ENCODE assay signal across 12 mouse cellular contexts in the genomic region with DNA sequence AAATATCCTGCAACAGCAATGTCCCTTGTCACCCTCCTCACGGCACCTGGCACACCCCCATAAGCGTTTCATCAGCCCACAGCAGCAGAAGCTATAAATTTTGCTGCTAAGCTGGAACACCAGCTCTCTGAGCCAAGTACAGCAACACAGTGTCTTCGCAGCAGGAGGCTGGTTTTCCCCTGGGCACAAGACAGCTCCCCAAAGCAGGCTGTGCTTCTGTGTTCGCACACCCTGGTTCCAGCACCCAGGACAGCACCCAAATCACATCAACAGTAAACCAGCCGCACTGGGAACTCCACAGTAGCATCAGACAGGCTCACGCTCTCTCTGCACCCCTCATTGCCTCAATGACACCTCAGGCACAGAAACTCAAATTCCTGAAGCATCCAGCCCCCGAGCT.
DNase-seq lines count a peak whose midpoint lies in the region; ATAC-seq lines count a peak whose summit lies in the region.
"Had no signal": no experiment of that assay in that cellular context is flagged by ENCODE, and none has a peak within 500 bp of the region (broad histone marks: within the 10 kb centered on the region; RNA-seq: fewer than 3 reads in every experiment).

No protein-coding gene starts in this region.

- no peak overlapping the region for H3K4me3 ChIP-seq in embryonic facial prominence, embryonic 11.5 days (ENCODE audit: low read depth, low read length)
- H3K4me3 ChIP-seq: erythroblast, embryonic 14.5 days had no signal

- no peaks in the 10 kb centered on the region for H3K36me3 ChIP-seq in embryonic facial prominence, embryonic 11.5 days (replicated peaks; ENCODE audit: control insufficient read depth, insufficient read depth, low read depth, low read length)

- WGBS in embryonic facial prominence, embryonic 11.5 days, result 35% methylated on average over 7 of the region's 7 CpGs

- no peak for ATAC-seq in embryonic facial prominence, embryonic 11.5 days (replicated peaks; ENCODE audit: insufficient number of reproducible peaks, low FRiP score, low TSS enrichment, low read depth)
- no peak for ATAC-seq in inflammation-experienced regulatory T-cells, adult 6 months

- no peaks in the 10 kb centered on the region for H3K27me3 ChIP-seq in embryonic facial prominence, embryonic 11.5 days (ENCODE audit: control insufficient read depth, insufficient read depth, low read length)

- H3K9ac ChIP-seq in embryonic facial prominence, embryonic 11.5 days (replicated peaks; ENCODE audit: low read length), result no peak overlapping the region

- DNase-seq in kidney, postnatal 14 days, result peak; percentile 10
- no peak for DNase-seq in kidney, adult 11 months
- DNase-seq in ES-CJ7 (ENCODE audit: low read depth, low spot score) (peak; percentile 53), R1 (ENCODE audit: low read depth, low spot score) (peak; percentile 63)
- peak; percentile 46 for DNase-seq in embryonic facial prominence, embryonic 11.5 days (ENCODE audit: low spot score)
- DNase-seq in cerebellum, postnatal 14 days, result no peak
- DNase-seq in cerebellum, adult 9-11 months, result no peak
- DNase-seq: gastrocnemius, postnatal 10 days; liver; thymus, postnatal 25 days had no signal

- no peak overlapping the region for H3K4me2 ChIP-seq in embryonic facial prominence, embryonic 11.5 days (ENCODE audit: low read depth, low read length)

- no peaks in the 10 kb centered on the region for H3K9me3 ChIP-seq in embryonic facial prominence, embryonic 11.5 days (replicated peaks; ENCODE audit: control insufficient read depth, low read length)

- H3K27ac ChIP-seq in embryonic facial prominence, embryonic 11.5 days (replicated peaks; ENCODE audit: low read depth, low read length), result no peak overlapping the region

- no peaks in the 10 kb centered on the region for H3K4me1 ChIP-seq in embryonic facial prominence, embryonic 11.5 days (ENCODE audit: control insufficient read depth, insufficient read depth, low read length)

Comparison
In these comparisons a context has a peak if more than half of its experiments do, and no peak if none do; other contexts are left out.
1. DNase-seq: peak in kidney, postnatal 14 days (single experiment), ES-CJ7 (single experiment), R1 (single experiment) and embryonic facial prominence, embryonic 11.5 days (single experiment); none in kidney, adult 11 months (single experiment), cerebellum, postnatal 14 days (0 of 2) and cerebellum, adult 9-11 months (single experiment).